Comparison of ENCODE assay signal across 7 mouse cellular contexts in genomic region chr4:155991211-155991907, GRCm38 (mm10). TPM values are rescaled to one million over a fixed set of nuclear protein-coding genes. Genes with fewer than 3 reads are reported as not detected.
DNase-seq lines count a peak whose midpoint lies in the region; ATAC-seq lines count a peak whose summit lies in the region.

No protein-coding gene starts in this region.

- WGBS in embryonic facial prominence, embryonic 14.5 days, result 90% methylated on average over 19 of the region's 22 CpGs
- 88% methylated on average over 22 of the region's 22 CpGs for WGBS in hindbrain, embryonic 16.5 days

- peak; percentile 19 for DNase-seq in retina, postnatal 1 day
- DNase-seq in retina, embryonic 14.5 days (ENCODE audit: low spot score), result no peak
- peak; percentile 4 for DNase-seq in embryonic facial prominence, embryonic 14.5 days (ENCODE audit: low spot score)
- peak; percentile 40 to 46 for DNase-seq in lung, postnatal 4 days
- DNase-seq in frontal cortex, adult 2 months (ENCODE audit: extremely low spot score in 1 of 2, low spot score in 1 of 2), result no peak
- no peak for DNase-seq in gastrocnemius, postnatal 4 days (ENCODE audit: low spot score in 2 of 2)

- no peak for ATAC-seq in embryonic facial prominence, embryonic 14.5 days (ENCODE audit: low read depth)
- ATAC-seq in hindbrain, embryonic 16.5 days, result no peak

- H3K9ac ChIP-seq in embryonic facial prominence, embryonic 14.5 days (ENCODE audit: low read depth, low read length), result peak overlapping the region; percentile 84
- peak overlapping the region; percentile 91 for H3K9ac ChIP-seq in hindbrain, embryonic 16.5 days (ENCODE audit: low read depth, low read length)

- H3K27me3 ChIP-seq in embryonic facial prominence, embryonic 14.5 days (replicated peaks; ENCODE audit: control insufficient read depth, insufficient read depth, low read length), result no peaks in the 10 kb centered on the region
- no peaks in the 10 kb centered on the region for H3K27me3 ChIP-seq in hindbrain, embryonic 16.5 days (replicated peaks; ENCODE audit: control insufficient read depth, insufficient read depth, low read length)

- peak overlapping the region; percentile 95; the same call in 1 of the 2 replicates for H3K27ac ChIP-seq in embryonic facial prominence, embryonic 14.5 days (replicated peaks; ENCODE audit: low read depth, low read length)
- H3K27ac ChIP-seq in hindbrain, embryonic 16.5 days (ENCODE audit: low read depth, low read length), result peak overlapping the region; percentile 97

- H3K36me3 ChIP-seq in embryonic facial prominence, embryonic 14.5 days (ENCODE audit: control insufficient read depth, insufficient read depth, low read length), result peaks cover 9% of the 10 kb centered on the region
- H3K36me3 ChIP-seq in hindbrain, embryonic 16.5 days (ENCODE audit: control insufficient read depth, insufficient read depth, low read length), result no peaks in the 10 kb centered on the region

- peak overlapping the region; percentile 97 for H3K4me2 ChIP-seq in embryonic facial prominence, embryonic 14.5 days (ENCODE audit: low read depth, low read length)
- H3K4me2 ChIP-seq in hindbrain, embryonic 16.5 days (ENCODE audit: low read length), result peak overlapping the region; percentile 95

- H3K4me3 ChIP-seq in embryonic facial prominence, embryonic 14.5 days (ENCODE audit: low read depth, low read length), result peak overlapping the region; percentile 73
- H3K4me3 ChIP-seq in hindbrain, embryonic 16.5 days (ENCODE audit: low read length), result peak overlapping the region; percentile 80

- H3K9me3 ChIP-seq in embryonic facial prominence, embryonic 14.5 days (ENCODE audit: control insufficient read depth, low read length), result no peaks in the 10 kb centered on the region
- no peaks in the 10 kb centered on the region for H3K9me3 ChIP-seq in hindbrain, embryonic 16.5 days (ENCODE audit: control insufficient read depth, low read length)

- H3K4me1 ChIP-seq in embryonic facial prominence, embryonic 14.5 days (ENCODE audit: control insufficient read depth, insufficient read depth, low read length), result peaks cover 17% of the 10 kb centered on the region
- peaks cover 21% of the 10 kb centered on the region for H3K4me1 ChIP-seq in hindbrain, embryonic 16.5 days (ENCODE audit: control insufficient read depth, insufficient read depth, low read depth, low read length)

RNA-seq across cellular contexts. Expression of gene B3galt6, which starts 1.1 kb away (rescaled TPM):
- polyA plus RNA-seq in embryonic facial prominence, embryonic 14.5 days (2014; fragmentation: Nextera tagmentation; extraction: Ambion mirVana), result 14.7 and 17.5 TPM in 2 replicates
- polyA plus RNA-seq in hindbrain, embryonic 16.5 days (2015; fragmentation: Nextera tagmentation; extraction: Ambion mirVana), result 35.5 and 35.7 TPM in 2 replicates
- 9.7 and 10.6 TPM in 2 replicates for polyA plus RNA-seq in frontal cortex, adult 2 months (2012; rRNA removed)
- total RNA-seq in gastrocnemius, postnatal 4 days (2021), result 1 to 10 TPM; 4.8 to 6.0 TPM

RNA-seq across cellular contexts. Expression of gene Sdf4, which starts 1.3 kb away (rescaled TPM):
- 164 and 181 TPM in 2 replicates for polyA plus RNA-seq in embryonic facial prominence, embryonic 14.5 days (2014; fragmentation: Nextera tagmentation; extraction: Ambion mirVana)
- polyA plus RNA-seq in hindbrain, embryonic 16.5 days (2015; fragmentation: Nextera tagmentation; extraction: Ambion mirVana), result 120 and 124 TPM in 2 replicates
- 123 and 128 TPM in 2 replicates for polyA plus RNA-seq in frontal cortex, adult 2 months (2012; rRNA removed)
- 100 to 1,000 TPM; 116 to 117 TPM for total RNA-seq in gastrocnemius, postnatal 4 days (2021)

RNA-seq across cellular contexts. Expression of gene Tnfrsf4, which starts 22.3 kb away (rescaled TPM):
- 0.25 and 0.42 TPM in 2 replicates for polyA plus RNA-seq in embryonic facial prominence, embryonic 14.5 days (2014; fragmentation: Nextera tagmentation; extraction: Ambion mirVana)
- 0.64 TPM in 1 of 2 replicates, not detected in the other for polyA plus RNA-seq in hindbrain, embryonic 16.5 days (2015; fragmentation: Nextera tagmentation; extraction: Ambion mirVana)
- polyA plus RNA-seq in frontal cortex, adult 2 months (2012; rRNA removed), result 3.6 and 5.9 TPM in 2 replicates
- total RNA-seq in gastrocnemius, postnatal 4 days (2021), result 1 to 10 TPM in 1 of 2 experiments, under 1 TPM in 1; 0.93 to 1.4 TPM

RNA-seq across cellular contexts. Expression of gene C1qtnf12, which starts 29.2 kb away (rescaled TPM):
- 49.9 and 52.7 TPM in 2 replicates for polyA plus RNA-seq in embryonic facial prominence, embryonic 14.5 days (2014; fragmentation: Nextera tagmentation; extraction: Ambion mirVana)
- 13.9 and 16.4 TPM in 2 replicates for polyA plus RNA-seq in hindbrain, embryonic 16.5 days (2015; fragmentation: Nextera tagmentation; extraction: Ambion mirVana)
- polyA plus RNA-seq in frontal cortex, adult 2 months (2012; rRNA removed), result 14.3 and 17.1 TPM in 2 replicates
- 10 to 100 TPM; 24.0 to 36.0 TPM for total RNA-seq in gastrocnemius, postnatal 4 days (2021)

RNA-seq across cellular contexts. Expression of gene Tnfrsf18, which starts 34.6 kb away (rescaled TPM):
- polyA plus RNA-seq in embryonic facial prominence, embryonic 14.5 days (2014; fragmentation: Nextera tagmentation; extraction: Ambion mirVana), result 2.7 and 3.1 TPM in 2 replicates
- 1.7 and 1.8 TPM in 2 replicates for polyA plus RNA-seq in hindbrain, embryonic 16.5 days (2015; fragmentation: Nextera tagmentation; extraction: Ambion mirVana)
- 0.22 and 0.27 TPM in 2 replicates for polyA plus RNA-seq in frontal cortex, adult 2 months (2012; rRNA removed)
- total RNA-seq in gastrocnemius, postnatal 4 days (2021), result under 1 TPM; 0.62 to 0.66 TPM

Comparison
In these comparisons a context has a peak if more than half of its experiments do, and no peak if none do; other contexts are left out.
1. DNase-seq: peak in retina, postnatal 1 day (single experiment), embryonic facial prominence, embryonic 14.5 days (single experiment) and lung, postnatal 4 days (2 of 2); none in retina, embryonic 14.5 days (single experiment), frontal cortex, adult 2 months (0 of 2) and gastrocnemius, postnatal 4 days (0 of 2).